Mouse (Mus musculus) liver, adult 2 months (tissue): ENCODE data around the gene Shisa2. TPM values are rescaled to one million over a fixed set of nuclear protein-coding genes. Genes with fewer than 3 reads are reported as not detected.

Source experiments
- DNase-seq: peaks from one replicate; pipeline ENCODE4 v3.0.0-alpha.2; 2011; ENCODE audit warnings: low read depth, low spot score; ENCODE audit errors: extremely low read depth
- H3K27ac ChIP-seq: fragments of 200-500 bp; replicated peaks from 2 replicates; pipeline ENCODE4 v1.5.1; 2012; ENCODE audit warnings: low read depth, mild to moderate bottlenecking, control low read depth, inconsistent platforms, low read length; ENCODE audit not compliant: insufficient read depth
- H3K27me3 ChIP-seq: fragments of 200-500 bp; 2 replicates; pipeline ENCODE4 v1.6.1; 2012; ENCODE audit warnings: mild to moderate bottlenecking, moderate library complexity, low read length, inconsistent platforms; ENCODE audit not compliant: control insufficient read depth, insufficient read depth
- H3K36me3 ChIP-seq: fragments of 200-500 bp; 2 replicates; pipeline ENCODE4 v1.6.1; 2012; ENCODE audit warnings: low read length, inconsistent platforms; ENCODE audit not compliant: control insufficient read depth, insufficient read depth
- H3K4me1 ChIP-seq: fragments of 200-500 bp; 2 replicates; pipeline ENCODE4 v1.6.1; 2011; ENCODE audit warnings: low read length; ENCODE audit not compliant: control insufficient read depth, insufficient read depth
- H3K4me3 ChIP-seq: fragments of 200-500 bp; 2 replicates; pipeline ENCODE4 v1.5.1; 2011; ENCODE audit warnings: low read depth, mild to moderate bottlenecking, control low read depth, low read length, moderate library complexity; ENCODE audit not compliant: insufficient read depth
- H3K79me2 ChIP-seq: fragments of 200-500 bp; 2 replicates; pipeline ENCODE4 v1.6.1; 2012; ENCODE audit warnings: inconsistent platforms, mild to moderate bottlenecking, low read length, moderate library complexity; ENCODE audit not compliant: control insufficient read depth, insufficient read depth
- H3K9ac ChIP-seq: fragments of 200-500 bp; 2 replicates; pipeline ENCODE4 v1.6.1; 2012; ENCODE audit warnings: low read depth, mild to moderate bottlenecking, control low read depth, inconsistent platforms, low read length
- CTCF ChIP-seq: fragments of 200-500 bp; IDR thresholded peaks from 2 replicates; pipeline ENCODE4 v1.5.1; 2011; ENCODE audit warnings: low read depth, low read length, control low read depth
- POLR2A ChIP-seq: fragments of 200-500 bp; IDR thresholded peaks from 2 replicates; pipeline ENCODE4 v1.6.1; 2011; ENCODE audit warnings: low read length, control low read depth; ENCODE audit not compliant: insufficient read depth; ENCODE audit errors: extremely low read depth
- WGBS: fragments of 180-500 bp; shearing (Covaris S2); methylation state at CpG from one replicate; pipeline ENCODE4 v1.1.7; 2018; 5-methylcytosine and 5-hydroxymethylcytosine counted together
- polyA plus RNA-seq: library from polyadenylated mRNA; depleted of rRNA; stranded (reverse); fragments of >200 nt; gene quantifications from 2 replicates; pipeline ENCODE4 v1.2.3, GENCODE M21; 2012
- total RNA-seq: library from RNA; depleted of rRNA; stranded (reverse); fragments of >200 nt; gene quantifications from 2 replicates; pipeline ENCODE4 v1.2.3, GENCODE M21; 2014

Gene Shisa2
- total and polyA plus RNA-seq, 2 experiments = 0.18 to 0.48 TPM

- TF ChIP-seq POLR2A = no peak
- TF ChIP-seq CTCF = no peak
- 88% methylated on average over 9 of the region's 9 CpGs for WGBS
- DNase-seq = no peak
Observed at GRCm38 (mm10) chr14:59633988-59634387, 8.9 kb downstream of the Shisa2 start.

GRCm38 (mm10) chr14:59638906-59639703, 14.0 kb downstream of the Shisa2 start:
- 41% methylated on average over 7 of the region's 7 CpGs for WGBS
- TF ChIP-seq CTCF (no peak), POLR2A (no peak)
- Histone ChIP-seq H3K9ac (no peak overlapping the region), H3K27me3 (no peaks in the 10 kb centered on the region), H3K27ac (no peak overlapping the region), H3K4me1 (no peaks in the 10 kb centered on the region), H3K4me3 (no peak overlapping the region), H3K79me2 (no peaks in the 10 kb centered on the region), H3K36me3 (no peaks in the 10 kb centered on the region)
- DNase-seq = no peak

More at GRCm38 (mm10) chr14:59633988-59634387, 8.9 kb downstream of the Shisa2 start:
- Histone ChIP-seq H3K9ac (no peak overlapping the region), H3K4me3 (no peak overlapping the region), H3K4me1 (no peaks in the 10 kb centered on the region), H3K79me2 (no peaks in the 10 kb centered on the region), H3K27ac (no peak overlapping the region), H3K36me3 (no peaks in the 10 kb centered on the region), H3K27me3 (no peaks in the 10 kb centered on the region)

DNA sequence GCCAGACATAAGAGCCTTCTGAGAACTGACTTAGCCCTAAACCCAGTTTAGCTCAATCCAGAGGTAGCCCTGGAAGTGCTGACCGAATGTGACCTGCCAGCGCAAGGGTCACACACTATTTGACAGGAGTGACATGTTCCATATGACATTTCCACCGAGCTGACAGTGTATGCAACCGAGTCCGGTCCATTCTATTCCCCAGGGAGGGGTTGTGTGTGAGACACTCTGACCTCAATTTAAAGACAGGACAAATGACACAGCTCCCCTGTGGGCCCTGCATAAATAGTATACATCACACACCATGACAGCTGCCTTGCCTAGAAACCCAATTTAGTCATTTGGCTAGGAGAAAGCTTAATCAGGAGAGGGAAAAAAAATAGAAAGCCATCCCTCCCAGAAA, 16.7 kb downstream of the Shisa2 start:
- no peaks in the 10 kb centered on the region for H3K36me3 ChIP-seq
- no peaks in the 10 kb centered on the region for H3K79me2 ChIP-seq
- H3K27ac ChIP-seq = no peak overlapping the region
- H3K4me3 ChIP-seq = no peak overlapping the region
- WGBS = 57% methylated on average over 5 of the region's 5 CpGs
- TF ChIP-seq CTCF = no peak
- no peak for TF ChIP-seq POLR2A
- H3K9ac ChIP-seq = no peak overlapping the region
- no peak for DNase-seq
- no peaks in the 10 kb centered on the region for H3K4me1 ChIP-seq
- no peaks in the 10 kb centered on the region for H3K27me3 ChIP-seq

GRCm38 (mm10) chr14:59643582-59643981, 18.5 kb downstream of the Shisa2 start:
- Histone ChIP-seq H3K36me3 (no peaks in the 10 kb centered on the region), H3K9ac (no peak overlapping the region), H3K79me2 (no peaks in the 10 kb centered on the region), H3K4me3 (no peak overlapping the region), H3K27me3 (no peaks in the 10 kb centered on the region), H3K27ac (no peak overlapping the region), H3K4me1 (no peaks in the 10 kb centered on the region)
- no peak for TF ChIP-seq POLR2A
- TF ChIP-seq CTCF = no peak
- 62% methylated on average over 12 of the region's 12 CpGs for WGBS
- no peak for DNase-seq

GRCm38 (mm10) chr14:59644166-59644565, 19.1 kb downstream of the Shisa2 start:
- no peak for DNase-seq
- no peak for TF ChIP-seq CTCF
- TF ChIP-seq POLR2A = no peak
- Histone ChIP-seq H3K36me3 (no peaks in the 10 kb centered on the region), H3K27ac (no peak overlapping the region), H3K4me1 (no peaks in the 10 kb centered on the region), H3K4me3 (no peak overlapping the region), H3K79me2 (no peaks in the 10 kb centered on the region), H3K27me3 (no peaks in the 10 kb centered on the region), H3K9ac (no peak overlapping the region)
- WGBS = 89% methylated on average over 1 of the region's 1 CpGs

DNA sequence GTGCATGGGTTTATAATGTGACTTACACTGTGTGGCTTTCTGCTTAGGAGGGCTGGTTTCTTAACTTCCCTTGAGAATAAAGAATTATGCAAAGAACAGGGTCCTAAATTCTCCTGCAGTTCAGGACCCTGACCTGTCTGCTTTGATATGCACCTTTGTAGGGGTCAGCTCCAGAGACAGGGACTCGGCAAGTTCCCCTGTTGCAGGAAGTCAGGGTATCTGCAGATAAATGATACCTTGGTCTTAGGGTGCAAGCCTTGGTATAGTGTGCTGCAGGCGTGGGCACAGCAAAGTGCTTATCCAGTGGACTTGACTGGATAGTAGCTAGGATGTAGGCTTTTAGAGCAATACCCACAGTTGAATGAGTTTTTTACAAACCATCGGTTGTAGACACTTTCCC, 19.8 kb downstream of the Shisa2 start:
- DNase-seq = no peak
- TF ChIP-seq CTCF (no peak), POLR2A (no peak)
- 87% methylated on average over 3 of the region's 3 CpGs for WGBS

More for the DNA sequence above, 19.8 kb downstream of the Shisa2 start:
- no peaks in the 10 kb centered on the region for H3K4me1 ChIP-seq
- no peak overlapping the region for H3K4me3 ChIP-seq
- no peak overlapping the region for H3K27ac ChIP-seq
- no peaks in the 10 kb centered on the region for H3K79me2 ChIP-seq
- no peaks in the 10 kb centered on the region for H3K36me3 ChIP-seq
- H3K27me3 ChIP-seq = no peaks in the 10 kb centered on the region
- H3K9ac ChIP-seq = no peak overlapping the region
